Mouse (Mus musculus): ENCODE measurements around the gene Lactb.

Lactb gene

DNA sequence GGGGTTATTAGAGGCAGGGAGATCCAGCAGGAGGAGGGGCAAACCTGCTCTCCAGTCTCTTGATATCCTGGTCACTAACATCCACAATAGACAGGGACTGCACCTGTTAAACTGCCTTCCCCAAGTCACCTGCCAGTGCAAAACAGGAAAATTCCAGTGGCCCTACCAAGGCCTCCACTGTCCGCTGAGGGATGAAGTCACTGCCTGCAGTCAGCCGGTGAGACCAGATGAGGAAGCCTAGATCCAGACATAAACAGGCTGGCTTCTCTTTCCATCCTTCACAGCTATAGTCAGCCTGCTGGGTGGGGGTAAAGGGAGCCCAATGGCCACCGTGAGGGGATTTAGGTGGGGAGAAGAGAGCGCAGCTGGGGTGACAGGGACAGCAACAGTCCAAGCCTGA, 28.4 kb upstream of the Lactb start:
- no peak overlapping the region; the same call in 1 of the 2 replicates for H3K4me3 ChIP-seq (replicated peaks; ENCODE audit: low read length)

DNA sequence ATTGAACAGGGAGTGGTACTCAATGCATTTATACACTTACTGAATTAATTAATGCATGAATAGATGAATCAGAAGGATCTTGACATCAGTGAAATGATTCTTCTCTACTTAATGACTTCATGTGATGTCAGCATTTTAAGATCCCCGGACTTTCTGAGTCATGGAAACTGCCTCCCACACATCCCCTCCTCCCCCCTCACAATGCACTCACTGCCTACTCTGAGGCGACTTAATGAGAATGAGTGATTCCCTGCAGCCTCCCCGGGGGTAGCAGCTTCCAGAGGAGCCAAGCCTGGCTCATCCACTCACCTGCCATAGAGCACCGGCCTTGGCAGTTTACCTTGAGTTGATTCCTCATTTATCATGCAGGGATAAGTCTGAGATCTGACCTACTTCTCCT, 27.9 kb upstream of the Lactb start:
- H3K4me1 ChIP-seq (replicated peaks; ENCODE audit: low read depth, low read length), result peaks cover 37% of the 10 kb centered on the region
- H3K36me3 ChIP-seq (ENCODE audit: insufficient read depth, low read length), result no peaks in the 10 kb centered on the region
- H3K27me3 ChIP-seq (ENCODE audit: insufficient read depth, low read length), result no peaks in the 10 kb centered on the region
- TF ChIP-seq CTCF (conservative IDR thresholded peaks at IDR 0.05; ENCODE audit: low read length), result no peak
- no peak for TF ChIP-seq POU5F1 (IDR thresholded peaks at IDR 0.05; ENCODE audit: borderline replicate concordance, low read length)
- no peak for TF ChIP-seq NANOG (IDR thresholded peaks at IDR 0.05; ENCODE audit: borderline replicate concordance, low read length)
- no peaks in the 10 kb centered on the region for H3K9me3 ChIP-seq (ENCODE audit: low read length)
- H3K4me3 ChIP-seq (replicated peaks; ENCODE audit: low read length), result no peak overlapping the region; the same call in 1 of the 2 replicates

More for the DNA sequence above, 28.4 kb upstream of the Lactb start:
- no peaks in the 10 kb centered on the region for H3K36me3 ChIP-seq (ENCODE audit: insufficient read depth, low read length)
- TF ChIP-seq CTCF (conservative IDR thresholded peaks at IDR 0.05; ENCODE audit: low read length) (no peak), POU5F1 (IDR thresholded peaks at IDR 0.05; ENCODE audit: borderline replicate concordance, low read length) (no peak), NANOG (IDR thresholded peaks at IDR 0.05; ENCODE audit: borderline replicate concordance, low read length) (no peak)
- H3K4me1 ChIP-seq (replicated peaks; ENCODE audit: low read depth, low read length), result peaks cover 40% of the 10 kb centered on the region
- H3K9me3 ChIP-seq (ENCODE audit: low read length), result no peaks in the 10 kb centered on the region
- no peaks in the 10 kb centered on the region for H3K27me3 ChIP-seq (ENCODE audit: insufficient read depth, low read length)

DNA sequence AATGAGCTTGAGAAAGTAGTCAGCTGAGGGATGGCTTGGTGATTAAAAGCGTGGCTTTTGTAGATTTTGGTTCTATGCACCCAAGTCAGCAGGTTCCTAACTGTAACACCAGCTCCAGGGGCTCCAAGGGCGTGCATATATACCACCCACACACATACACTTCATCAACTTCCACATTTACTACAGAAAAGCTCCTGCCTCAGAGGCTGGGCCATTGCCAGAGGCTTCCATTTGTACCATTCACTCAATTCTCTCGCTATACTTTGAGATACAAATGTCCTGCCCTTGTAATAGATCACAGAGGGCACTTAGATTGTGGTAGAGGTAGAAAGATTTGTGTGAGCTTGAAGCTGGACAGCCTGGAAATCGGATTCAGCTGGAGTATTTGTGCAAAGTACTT, 26.2 kb upstream of the Lactb start:
- no peak for TF ChIP-seq POU5F1 (IDR thresholded peaks at IDR 0.05; ENCODE audit: borderline replicate concordance, low read length)
- TF ChIP-seq NANOG (IDR thresholded peaks at IDR 0.05; ENCODE audit: borderline replicate concordance, low read length), result no peak
- TF ChIP-seq CTCF (conservative IDR thresholded peaks at IDR 0.05; ENCODE audit: low read length), result no peak

DNA sequence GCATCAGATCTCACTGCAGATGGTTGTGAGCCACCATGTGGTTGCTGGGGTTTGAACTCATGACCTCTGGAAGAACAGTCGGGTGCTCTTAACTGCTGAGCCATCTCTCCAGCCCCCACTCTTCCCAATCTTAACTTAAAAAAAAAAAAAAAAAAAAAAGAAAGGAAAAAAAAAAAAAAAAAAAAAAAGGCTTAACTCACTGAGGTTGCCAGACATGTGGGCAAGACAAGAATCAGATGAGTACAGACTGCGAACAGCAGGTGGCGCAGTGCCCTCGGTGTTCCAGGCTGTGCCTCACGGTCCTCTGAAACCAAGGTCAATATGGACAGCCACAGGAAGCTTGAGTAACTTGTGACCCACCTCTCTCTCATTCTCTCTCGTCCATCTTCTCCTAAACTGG, 25.8 kb upstream of the Lactb start:
- Histone ChIP-seq H3K4me1 (replicated peaks; ENCODE audit: low read depth, low read length) (peaks cover 49% of the 10 kb centered on the region), H3K9me3 (ENCODE audit: low read length) (no peaks in the 10 kb centered on the region), H3K4me3 (replicated peaks; ENCODE audit: low read length) (no peak overlapping the region), H3K27me3 (ENCODE audit: insufficient read depth, low read length) (no peaks in the 10 kb centered on the region), H3K36me3 (ENCODE audit: insufficient read depth, low read length) (no peaks in the 10 kb centered on the region)
- TF ChIP-seq NANOG (IDR thresholded peaks at IDR 0.05; ENCODE audit: borderline replicate concordance, low read length) (no peak), POU5F1 (IDR thresholded peaks at IDR 0.05; ENCODE audit: borderline replicate concordance, low read length) (no peak), CTCF (conservative IDR thresholded peaks at IDR 0.05; ENCODE audit: low read length) (peak; percentile 18; the same call in 1 of the 2 replicates)

More for the DNA sequence above, 26.2 kb upstream of the Lactb start:
- Histone ChIP-seq H3K9me3 (ENCODE audit: low read length) (no peaks in the 10 kb centered on the region), H3K36me3 (ENCODE audit: insufficient read depth, low read length) (no peaks in the 10 kb centered on the region), H3K27me3 (ENCODE audit: insufficient read depth, low read length) (no peaks in the 10 kb centered on the region), H3K4me1 (replicated peaks; ENCODE audit: low read depth, low read length) (peaks cover 49% of the 10 kb centered on the region), H3K4me3 (replicated peaks; ENCODE audit: low read length) (no peak overlapping the region)

DNA sequence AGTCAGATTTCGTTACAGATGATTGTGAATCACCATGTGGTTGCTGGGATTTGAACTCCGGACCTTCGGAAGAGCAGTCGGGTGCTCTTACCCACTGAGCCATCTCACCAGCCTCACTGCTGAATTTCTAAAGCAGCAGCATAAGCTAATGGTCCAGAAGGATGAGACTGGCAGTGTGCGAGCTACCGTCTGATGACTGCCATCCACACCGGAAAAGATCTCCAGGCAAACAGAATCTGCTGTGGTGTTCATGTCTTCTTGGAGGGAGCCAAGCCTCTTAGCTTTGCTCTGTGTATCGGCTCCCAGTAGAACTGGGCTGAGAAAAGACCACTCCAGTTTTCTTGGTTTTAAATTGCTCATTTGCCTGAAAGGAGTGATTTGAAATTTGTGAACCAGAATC, 24.4 kb upstream of the Lactb start:
- TF ChIP-seq CTCF (conservative IDR thresholded peaks at IDR 0.05; ENCODE audit: low read length), result no peak
- TF ChIP-seq NANOG (IDR thresholded peaks at IDR 0.05; ENCODE audit: borderline replicate concordance, low read length), result no peak
- no peak for TF ChIP-seq POU5F1 (IDR thresholded peaks at IDR 0.05; ENCODE audit: borderline replicate concordance, low read length)

DNA sequence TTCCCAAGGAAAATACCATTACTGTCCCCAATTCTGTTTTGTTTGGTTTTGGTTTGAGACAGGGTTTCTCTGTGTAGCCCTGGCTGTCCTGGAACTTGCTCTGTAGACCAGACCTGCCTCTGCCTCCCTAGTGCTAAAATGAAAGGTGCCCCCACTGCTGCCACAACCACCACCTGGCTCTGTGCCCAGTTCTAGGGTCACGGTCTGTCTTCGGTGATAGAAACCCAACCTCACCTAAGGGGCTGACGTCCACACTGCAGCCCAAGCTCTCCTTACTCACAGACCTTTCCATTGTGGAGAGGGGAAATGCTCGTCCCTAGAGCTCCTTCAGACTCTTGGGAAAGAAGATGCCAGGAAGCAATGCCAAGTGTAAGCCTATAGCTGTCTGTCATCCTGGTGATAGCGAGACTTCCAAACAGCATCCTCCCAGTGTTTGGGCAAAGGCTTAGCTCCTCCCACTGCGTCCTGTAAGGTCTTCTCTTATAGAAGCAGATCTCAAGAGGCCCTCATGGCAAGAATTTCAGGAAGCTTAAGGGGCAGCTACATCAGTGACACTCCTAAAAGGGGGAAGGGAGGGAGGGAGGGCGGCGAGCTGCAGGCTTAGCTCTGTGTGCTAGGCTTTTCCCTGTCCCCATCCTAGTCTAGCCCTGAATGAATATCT, 16.6 kb upstream of the Lactb start:
- Histone ChIP-seq H3K4me3 (replicated peaks; ENCODE audit: low read length) (no peak overlapping the region), H3K9me3 (ENCODE audit: low read length) (peaks cover 6% of the 10 kb centered on the region; the same call in 1 of the 2 replicates), H3K27me3 (ENCODE audit: insufficient read depth, low read length) (no peaks in the 10 kb centered on the region), H3K36me3 (ENCODE audit: insufficient read depth, low read length) (no peaks in the 10 kb centered on the region), H3K4me1 (replicated peaks; ENCODE audit: low read depth, low read length) (peaks cover 16% of the 10 kb centered on the region)
- TF ChIP-seq NANOG (IDR thresholded peaks at IDR 0.05; ENCODE audit: borderline replicate concordance, low read length), result no peak
- no peak for TF ChIP-seq POU5F1 (IDR thresholded peaks at IDR 0.05; ENCODE audit: borderline replicate concordance, low read length)
- TF ChIP-seq CTCF (conservative IDR thresholded peaks at IDR 0.05; ENCODE audit: low read length), result no peak

More for the DNA sequence above, 24.4 kb upstream of the Lactb start:
- Histone ChIP-seq H3K36me3 (ENCODE audit: insufficient read depth, low read length) (no peaks in the 10 kb centered on the region), H3K9me3 (ENCODE audit: low read length) (no peaks in the 10 kb centered on the region), H3K27me3 (ENCODE audit: insufficient read depth, low read length) (no peaks in the 10 kb centered on the region), H3K4me3 (replicated peaks; ENCODE audit: low read length) (no peak overlapping the region), H3K4me1 (replicated peaks; ENCODE audit: low read depth, low read length) (peaks cover 43% of the 10 kb centered on the region)

DNA sequence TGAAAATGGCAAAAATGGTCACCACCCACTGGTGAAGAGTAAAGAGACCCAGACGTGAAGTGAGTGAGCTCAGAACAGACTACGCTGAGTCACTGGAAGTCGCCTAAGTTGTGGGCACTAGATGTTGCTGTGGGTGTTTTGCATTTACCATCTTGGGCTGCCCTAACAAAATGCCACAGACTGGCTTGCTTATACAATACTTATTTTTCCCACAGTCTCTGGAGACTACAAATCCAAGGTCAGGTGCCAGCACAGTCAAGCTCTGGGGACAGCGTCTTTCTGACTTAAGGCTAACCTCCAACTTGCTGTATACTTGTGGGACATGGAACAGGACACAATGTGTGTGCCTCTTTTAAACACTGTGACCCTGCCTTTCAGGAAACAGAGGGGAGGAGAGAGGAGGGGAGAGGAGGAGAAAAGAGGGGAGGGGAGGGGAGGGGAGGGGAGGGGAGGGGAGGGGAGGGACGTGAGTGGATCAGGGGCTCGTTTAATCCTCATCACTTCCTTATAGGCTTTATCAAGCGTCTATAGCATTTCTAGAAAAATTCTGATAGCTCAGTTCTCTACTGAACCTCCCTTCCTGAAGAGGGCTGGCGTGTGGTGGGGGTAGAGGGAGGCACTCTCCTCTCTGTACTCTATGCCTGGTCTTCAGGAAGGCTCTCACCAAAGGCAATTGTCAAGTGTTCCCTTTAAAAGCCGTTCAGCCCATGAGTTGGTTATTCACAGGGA, 15.9 kb upstream of the Lactb start:
- Histone ChIP-seq H3K4me1 (replicated peaks; ENCODE audit: low read depth, low read length) (peaks cover 9% of the 10 kb centered on the region), H3K36me3 (ENCODE audit: insufficient read depth, low read length) (no peaks in the 10 kb centered on the region), H3K27me3 (ENCODE audit: insufficient read depth, low read length) (no peaks in the 10 kb centered on the region), H3K9me3 (ENCODE audit: low read length) (peaks cover 6% of the 10 kb centered on the region; the same call in 1 of the 2 replicates), H3K4me3 (replicated peaks; ENCODE audit: low read length) (no peak overlapping the region)
- TF ChIP-seq CTCF (conservative IDR thresholded peaks at IDR 0.05; ENCODE audit: low read length) (no peak), POU5F1 (IDR thresholded peaks at IDR 0.05; ENCODE audit: borderline replicate concordance, low read length) (no peak), NANOG (IDR thresholded peaks at IDR 0.05; ENCODE audit: borderline replicate concordance, low read length) (no peak)

DNA sequence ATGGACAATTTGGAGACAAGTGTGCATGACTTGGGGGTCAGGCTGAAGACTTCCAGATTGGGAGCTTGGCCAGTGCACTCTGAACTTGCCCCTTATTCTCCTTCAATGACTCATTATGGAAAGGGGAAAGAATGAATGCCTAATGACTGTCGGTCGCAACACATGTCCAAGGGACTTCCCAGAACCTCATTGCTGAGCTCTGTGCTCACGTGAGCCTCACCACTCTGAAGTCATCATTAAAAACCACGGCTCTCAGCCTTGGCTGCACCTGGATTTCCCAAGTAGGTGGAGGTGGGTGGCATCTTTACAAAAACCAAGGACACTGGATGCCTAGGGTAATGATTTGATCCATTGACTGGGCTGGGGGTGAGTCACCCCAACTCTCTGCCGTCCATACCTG, 14.8 kb upstream of the Lactb start:
- peaks cover 10% of the 10 kb centered on the region for H3K4me1 ChIP-seq (replicated peaks; ENCODE audit: low read depth, low read length)
- H3K4me3 ChIP-seq (replicated peaks; ENCODE audit: low read length), result no peak overlapping the region
- no peaks in the 10 kb centered on the region for H3K36me3 ChIP-seq (ENCODE audit: insufficient read depth, low read length)
- TF ChIP-seq POU5F1 (IDR thresholded peaks at IDR 0.05; ENCODE audit: borderline replicate concordance, low read length), result no peak
- no peak for TF ChIP-seq CTCF (conservative IDR thresholded peaks at IDR 0.05; ENCODE audit: low read length)
- no peak for TF ChIP-seq NANOG (IDR thresholded peaks at IDR 0.05; ENCODE audit: borderline replicate concordance, low read length)
- H3K27me3 ChIP-seq (ENCODE audit: insufficient read depth, low read length), result no peaks in the 10 kb centered on the region
- H3K9me3 ChIP-seq (ENCODE audit: low read length), result peaks cover 6% of the 10 kb centered on the region; the same call in 1 of the 2 replicates

Data from E14TG2a.4 (cell line).